Mouse (Mus musculus) forebrain, embryonic 11.5 days (tissue): Measurements from ENCODE around the gene Clip1. TPM values are rescaled to one million over a fixed set of nuclear protein-coding genes. Genes with fewer than 3 reads are reported as not detected.
"Not testable (repeated sequence)": the region's sequence is repeated elsewhere in the genome, so short reads cannot be mapped to it uniquely, and the experiment has no call there.

Source experiments
- ATAC-seq: fragments of 200-750 bp; cut with Nextera tagmentation; replicated peaks from 2 replicates; pipeline ENCODE4 v1.8.0; 2017; ENCODE audit warnings: moderate TSS enrichment; ENCODE audit not compliant: low FRiP score
- DNase-seq: peaks from one replicate; pipeline ENCODE4 v3.0.0-alpha.2; 2017; ENCODE audit warnings: low spot score
- H3K27ac ChIP-seq: fragments of 300-500 bp; sonication (generic); 2 replicates; pipeline ENCODE4 v1.5.1; 2014; ENCODE audit warnings: low read depth, low read length
- H3K27me3 ChIP-seq: fragments of 300-500 bp; sonication (generic); 2 replicates; pipeline ENCODE4 v1.6.1; 2014; ENCODE audit warnings: mild to moderate bottlenecking, low read length, mixed read lengths; ENCODE audit not compliant: control insufficient read depth, insufficient read depth
- H3K36me3 ChIP-seq: fragments of 300-500 bp; sonication (generic); 2 replicates; pipeline ENCODE4 v1.6.1; 2014; ENCODE audit warnings: mild to moderate bottlenecking, low read length, moderate library complexity, mixed read lengths; ENCODE audit not compliant: control insufficient read depth, insufficient read depth
- H3K4me1 ChIP-seq: fragments of 300-500 bp; sonication (generic); replicated peaks from 2 replicates; pipeline ENCODE4 v1.6.1; 2014; ENCODE audit warnings: low read length, mixed read lengths; ENCODE audit not compliant: control insufficient read depth, insufficient read depth
- H3K4me2 ChIP-seq: fragments of 300-500 bp; sonication (generic); 2 replicates; pipeline ENCODE4 v1.6.1; 2014; ENCODE audit warnings: low read depth, mild to moderate bottlenecking, low read length, moderate library complexity, mixed read lengths; ENCODE audit not compliant: severe bottlenecking
- H3K4me3 ChIP-seq: fragments of 300-500 bp; sonication (generic); 2 replicates; pipeline ENCODE4 v1.5.1; 2014; ENCODE audit warnings: low read depth, low read length
- H3K9ac ChIP-seq: fragments of 300-500 bp; sonication (generic); 2 replicates; pipeline ENCODE4 v1.6.1; 2014; ENCODE audit warnings: low read length
- H3K9me3 ChIP-seq: fragments of 300-500 bp; sonication (generic); 2 replicates; pipeline ENCODE4 v1.6.1; 2016; ENCODE audit warnings: low read length, mixed read lengths; ENCODE audit not compliant: control insufficient read depth
- WGBS: fragments of 180-500 bp; shearing (Covaris S2); extraction: QIAGEN DNeasy Blood & Tissue Kit; methylation state at CpG from one replicate; pipeline ENCODE4 v1.1.7; 2014; 5-methylcytosine and 5-hydroxymethylcytosine counted together
- polyA plus RNA-seq: library from polyadenylated mRNA; unstranded; fragments of >200 nt; fragmentation: Nextera tagmentation; extraction: Ambion mirVana; gene quantifications from 2 replicates; pipeline ENCODE4 v1.2.1, GENCODE M21; 2014

Clip1 gene
- 55.1 and 57.7 TPM in 2 replicates for polyA plus RNA-seq

DNA sequence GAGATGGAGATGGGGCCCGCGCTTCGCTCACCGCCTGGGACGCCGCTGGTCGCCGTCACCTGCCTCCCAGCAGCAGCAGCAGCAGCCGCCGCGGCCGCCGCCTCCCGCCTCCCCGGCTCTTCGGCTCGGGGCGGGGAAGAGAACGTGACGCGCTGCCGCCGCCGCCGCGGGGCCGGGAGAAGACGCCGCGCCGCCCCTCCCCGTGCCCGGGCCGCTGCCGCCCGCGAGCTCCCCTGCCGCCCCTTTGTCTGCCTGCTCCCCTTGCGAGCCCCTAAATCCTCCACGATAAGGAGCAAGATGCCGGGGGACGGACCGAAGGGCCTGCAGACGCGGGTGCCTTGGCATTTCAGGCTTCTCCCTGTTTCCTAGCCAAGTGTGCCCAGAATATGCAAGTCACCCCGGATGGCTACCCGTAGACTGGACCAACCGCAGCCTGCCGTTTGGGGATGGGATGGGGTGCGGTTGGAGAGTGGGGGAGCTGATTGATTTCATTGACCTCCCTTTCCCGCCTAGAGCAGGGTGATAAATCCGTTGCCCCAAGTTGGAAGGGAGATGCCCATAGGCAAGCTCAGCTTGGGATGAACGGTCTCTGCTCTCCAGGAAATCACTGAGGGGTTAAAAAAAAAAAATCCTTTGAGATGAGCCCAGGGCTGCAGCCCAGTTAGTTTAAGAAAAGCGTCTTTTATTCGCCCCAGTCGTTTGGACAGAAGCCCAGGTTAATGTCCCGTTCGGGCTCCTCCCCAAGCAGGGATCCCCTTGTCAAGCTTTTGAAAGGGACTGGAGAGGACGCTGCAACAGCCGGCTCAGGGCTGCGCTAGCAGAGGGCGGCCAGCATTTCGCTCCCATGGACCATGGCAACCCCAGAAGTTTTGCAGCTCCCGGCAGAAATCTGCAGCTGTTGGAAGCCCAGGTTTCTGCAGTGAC lies at the start of gene Clip1:
TSS of gene Clip1 (minus strand) at position 398 of the 924 bp plus-strand sequence.
- peak; percentile 85 for DNase-seq
- Histone ChIP-seq H3K4me1 (peaks cover 7% of the 10 kb centered on the region; the same call in 1 of the 2 replicates), H3K4me3 (peak within 1 kb of the TSS; percentile 95), H3K9me3 (no peaks in the 10 kb centered on the region), H3K4me2 (peak within 1 kb of the TSS; percentile 81), H3K9ac (peak within 1 kb of the TSS; percentile 99), H3K27me3 (no peaks in the 10 kb centered on the region), H3K27ac (peak within 1 kb of the TSS; percentile 93), H3K36me3 (no peaks in the 10 kb centered on the region)
- ATAC-seq, result peak; percentile 76
- WGBS, result 2% methylated on average over 60 of the region's 64 CpGs

DNA sequence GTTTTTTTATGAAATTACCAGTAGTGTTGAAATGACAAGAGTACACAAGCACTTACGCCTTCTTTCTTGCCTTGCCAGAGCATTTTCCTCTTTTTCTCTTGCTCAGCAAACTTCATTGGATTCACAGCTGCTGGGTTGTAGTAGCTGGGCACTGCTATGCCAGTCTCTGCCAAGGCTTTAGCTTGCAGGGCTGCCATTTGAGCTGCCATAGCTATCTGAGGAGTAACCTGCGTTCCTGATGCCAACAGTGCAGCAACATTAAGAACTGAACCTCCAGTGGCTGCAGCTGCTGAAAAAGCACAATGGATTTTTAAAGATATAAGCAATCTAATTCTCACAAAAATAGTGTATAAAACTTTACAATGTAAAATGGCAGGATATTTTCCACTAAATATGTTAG lies 46.6 kb upstream of the Clip1 start:
- Histone ChIP-seq H3K4me1 (no peaks in the 10 kb centered on the region), H3K27ac (no peak overlapping the region), H3K4me3 (no peak overlapping the region), H3K9me3 (no peaks in the 10 kb centered on the region), H3K27me3 (no peaks in the 10 kb centered on the region), H3K36me3 (peaks cover 13% of the 10 kb centered on the region; the same call in 1 of the 2 replicates), H3K9ac (no peak overlapping the region), H3K4me2 (no peak overlapping the region)
- DNase-seq, result no peak
- ATAC-seq, result no peak
- WGBS, result 97% methylated on average over 2 of the region's 2 CpGs

DNA sequence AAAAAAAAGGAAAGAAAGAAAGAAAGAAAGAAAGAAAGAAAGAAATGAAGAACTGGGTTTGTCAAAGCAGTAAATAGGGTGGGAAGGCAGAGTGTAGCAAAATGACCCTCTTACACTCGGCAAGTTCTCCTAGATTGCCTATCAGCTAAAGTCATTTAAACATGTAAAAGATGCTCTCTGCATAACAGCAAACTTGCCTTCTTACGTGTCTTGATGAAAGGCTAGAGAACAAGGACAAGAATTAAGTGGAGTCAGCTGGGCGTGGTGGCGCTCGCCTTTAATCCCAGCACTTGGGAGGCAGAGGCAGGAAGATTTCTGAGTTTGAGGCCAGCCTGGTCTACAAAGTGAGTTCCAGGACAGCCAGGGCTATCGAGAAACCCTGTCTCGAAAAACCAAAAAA lies 39.4 kb upstream of the Clip1 start:
- not testable (repeated sequence) for H3K4me3 ChIP-seq, H3K4me1 ChIP-seq, H3K27ac ChIP-seq, ATAC-seq, DNase-seq, H3K36me3 ChIP-seq, H3K27me3 ChIP-seq, H3K9me3 ChIP-seq, H3K9ac ChIP-seq, H3K4me2 ChIP-seq
- WGBS, result 89% methylated on average over 7 of the region's 7 CpGs

DNA sequence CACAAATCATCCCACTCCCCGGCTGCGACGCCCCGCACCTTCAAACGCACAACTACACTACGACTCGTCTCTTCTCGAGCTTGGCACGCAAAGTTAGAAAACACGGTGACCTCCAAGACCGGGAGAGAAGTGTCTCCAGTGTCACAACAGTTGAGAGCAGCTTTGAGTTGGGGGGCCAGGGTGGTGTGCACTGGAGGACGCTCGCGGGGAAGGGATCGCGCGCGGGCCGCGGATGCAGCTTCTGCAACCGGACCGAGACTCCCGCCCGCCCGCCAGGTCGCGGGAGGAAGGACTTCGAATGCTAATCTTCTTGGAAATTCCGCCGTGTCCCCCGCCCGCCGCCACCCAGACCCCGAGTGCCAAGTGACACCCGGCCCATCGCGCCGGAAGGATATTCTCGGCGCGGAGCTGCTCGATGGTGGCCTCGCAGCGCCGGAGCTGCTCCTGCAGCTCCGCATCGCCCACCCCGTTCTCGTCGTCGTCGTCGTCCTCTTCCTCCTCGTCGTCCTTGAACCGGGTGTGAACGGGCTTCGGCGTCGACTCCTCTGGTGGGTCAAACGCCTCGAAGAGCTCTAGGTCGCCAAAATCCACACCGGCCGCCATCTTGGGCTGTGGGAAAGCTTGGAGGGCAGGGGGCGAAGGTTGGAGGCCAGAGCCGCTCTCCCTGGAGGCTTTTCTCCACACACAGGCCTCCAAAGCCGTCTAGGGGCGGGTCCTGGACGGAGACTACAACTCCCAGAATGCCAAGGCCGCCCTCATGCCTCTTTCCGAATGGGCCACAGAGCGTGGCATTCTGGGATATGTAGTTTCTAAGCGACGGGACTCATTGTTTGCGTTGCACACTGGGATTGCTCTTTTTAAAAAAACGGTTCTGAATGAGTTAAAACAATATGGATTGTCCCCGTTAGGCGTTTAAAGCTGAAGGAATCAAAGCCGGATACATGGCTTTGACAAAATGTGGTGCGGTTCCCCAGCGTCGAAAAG lies 36.2 kb upstream of the Clip1 start, which contains the start of gene Zcchc8:
TSS of gene Zcchc8 (minus strand) at position 773 of the 984 bp plus-strand sequence.
- Histone ChIP-seq H3K9ac (peak within 1 kb of the TSS; percentile 91), H3K4me3 (peak within 1 kb of the TSS; percentile 93), H3K36me3 (no peaks in the 10 kb centered on the region; the same call in 1 of the 2 replicates), H3K4me1 (no peaks in the 10 kb centered on the region; the same call in 1 of the 2 replicates), H3K27ac (peak within 1 kb of the TSS; percentile 67; the same call in 1 of the 2 replicates), H3K27me3 (no peaks in the 10 kb centered on the region), H3K4me2 (peak within 1 kb of the TSS; percentile 67), H3K9me3 (no peaks in the 10 kb centered on the region)
- under 1% methylated on average over 77 of the region's 83 CpGs for WGBS
- DNase-seq, result peak; percentile 97
- ATAC-seq, result peak; percentile 100

DNA sequence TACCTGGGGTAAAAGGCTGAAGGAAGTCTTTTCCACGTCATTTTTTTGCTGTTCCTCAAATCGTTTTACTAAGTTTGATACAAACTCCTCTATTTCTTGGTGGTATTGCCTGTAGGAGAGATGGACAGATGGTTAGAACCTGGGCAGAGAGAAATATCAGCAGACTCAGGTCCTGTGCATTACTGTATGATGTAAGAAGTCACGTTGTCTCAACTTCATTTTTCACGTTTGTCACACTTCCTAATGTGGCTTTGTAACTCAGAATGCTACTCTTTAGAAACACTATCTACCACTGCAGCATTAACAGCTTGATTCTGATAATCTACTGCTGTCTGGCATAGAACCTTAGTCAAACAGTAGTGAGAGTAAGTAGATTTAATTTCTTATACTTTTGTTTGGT lies 30.2 kb upstream of the Clip1 start:
- Histone ChIP-seq H3K9ac (no peak overlapping the region), H3K4me2 (no peak overlapping the region), H3K27me3 (no peaks in the 10 kb centered on the region), H3K27ac (no peak overlapping the region), H3K4me3 (no peak overlapping the region), H3K4me1 (no peaks in the 10 kb centered on the region; the same call in 1 of the 2 replicates), H3K9me3 (no peaks in the 10 kb centered on the region), H3K36me3 (peaks cover 18% of the 10 kb centered on the region)
- WGBS, result 91% methylated on average over 4 of the region's 4 CpGs
- ATAC-seq, result no peak
- no peak for DNase-seq

DNA sequence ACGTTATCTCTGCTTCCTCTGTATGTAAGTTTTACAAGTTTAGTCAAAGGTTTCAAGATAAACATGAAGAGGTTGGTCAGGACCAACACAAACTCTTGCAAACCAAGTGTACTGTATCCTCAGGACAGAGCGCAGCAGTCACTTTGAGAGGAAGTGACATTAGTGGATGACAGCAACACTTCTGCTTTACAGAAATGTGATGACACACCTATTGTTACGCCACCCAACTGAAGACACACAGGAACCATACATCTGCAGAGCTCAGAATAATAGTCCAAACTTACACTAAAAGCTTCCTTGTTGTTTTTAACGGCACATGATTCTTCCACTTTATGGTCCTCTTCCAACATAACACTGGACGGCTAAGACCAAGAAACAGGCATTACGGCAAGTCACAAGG lies 29.4 kb upstream of the Clip1 start:
- Histone ChIP-seq H3K27me3 (no peaks in the 10 kb centered on the region), H3K27ac (no peak overlapping the region), H3K4me1 (no peaks in the 10 kb centered on the region), H3K9ac (no peak overlapping the region), H3K4me2 (no peak overlapping the region), H3K4me3 (no peak overlapping the region), H3K36me3 (peaks cover 18% of the 10 kb centered on the region), H3K9me3 (no peaks in the 10 kb centered on the region)
- no peak for ATAC-seq
- 95% methylated on average over 6 of the region's 6 CpGs for WGBS
- no peak for DNase-seq

DNA sequence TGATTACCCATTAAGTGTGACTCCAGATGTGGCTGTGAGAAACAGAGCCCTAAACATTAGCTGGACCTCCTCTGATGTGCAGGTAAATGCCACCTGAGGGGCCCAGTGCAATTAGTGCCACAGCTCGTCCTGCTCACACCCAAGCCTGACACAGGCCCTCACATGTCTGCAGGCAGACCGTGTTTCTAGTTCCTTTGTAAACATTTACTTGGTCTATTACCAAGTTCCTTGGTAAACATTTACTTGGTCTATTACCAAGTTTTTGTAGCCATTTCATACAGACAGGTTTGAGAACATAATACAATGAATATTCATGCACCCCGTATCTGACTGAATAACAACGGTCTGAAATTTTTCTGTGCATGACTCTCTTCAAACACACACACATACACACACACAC lies 25.2 kb upstream of the Clip1 start:
- DNase-seq, result no peak
- no peaks in the 10 kb centered on the region for H3K27me3 ChIP-seq
- no peaks in the 10 kb centered on the region for H3K9me3 ChIP-seq
- H3K4me3 ChIP-seq, result no peak overlapping the region
- 91% methylated on average over 4 of the region's 4 CpGs for WGBS
- ATAC-seq, result no peak
- H3K36me3 ChIP-seq, result peaks cover 29% of the 10 kb centered on the region
- no peak overlapping the region for H3K9ac ChIP-seq
- no peak overlapping the region for H3K27ac ChIP-seq
- no peak overlapping the region for H3K4me2 ChIP-seq
- no peaks in the 10 kb centered on the region for H3K4me1 ChIP-seq

DNA sequence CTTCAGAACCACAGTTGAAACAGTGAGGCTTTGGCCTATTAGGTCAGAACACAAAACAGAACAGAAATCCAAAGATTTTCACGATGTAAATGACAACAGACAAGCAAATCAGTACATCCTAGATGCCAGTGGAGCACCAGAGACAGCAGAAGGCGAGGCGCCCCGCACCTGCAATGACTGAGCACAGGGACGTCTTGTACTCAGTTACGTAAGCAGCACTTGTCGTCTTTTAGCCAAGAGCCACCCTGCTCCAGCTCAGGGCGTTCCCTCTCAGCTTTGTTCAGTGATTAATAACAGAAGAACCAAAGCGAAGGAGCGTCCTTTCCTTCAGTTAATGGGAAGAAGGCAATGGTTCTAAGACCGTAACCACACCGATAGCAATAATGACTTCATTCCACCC lies 24.2 kb upstream of the Clip1 start:
- Histone ChIP-seq H3K27ac (no peak overlapping the region), H3K36me3 (peaks cover 25% of the 10 kb centered on the region), H3K27me3 (no peaks in the 10 kb centered on the region), H3K9ac (no peak overlapping the region), H3K4me2 (no peak overlapping the region), H3K9me3 (no peaks in the 10 kb centered on the region), H3K4me3 (no peak overlapping the region), H3K4me1 (no peaks in the 10 kb centered on the region)
- ATAC-seq (no peak), DNase-seq (no peak)
- WGBS, result 92% methylated on average over 12 of the region's 12 CpGs
